Mouse (Mus musculus) liver, postnatal 0 days (tissue): ENCODE measurements around the gene Prkca. TPM values are rescaled to one million over a fixed set of nuclear protein-coding genes. Genes with fewer than 3 reads are reported as not detected.

ENCODE experiments used
- ATAC-seq: fragments of 200-750 bp; cut with Nextera tagmentation; 2 replicates; pipeline ENCODE4 v1.8.0; 2017; ENCODE audit warnings: mild to moderate bottlenecking, moderate library complexity
- DNase-seq: peaks from one replicate; pipeline ENCODE4 v3.0.0-alpha.2; 2016
- H3K27ac ChIP-seq: fragments of 300-500 bp; sonication (generic); 2 replicates; pipeline ENCODE4 v1.5.1; 2014; ENCODE audit warnings: antibody characterized with exemption, moderate library complexity, mild to moderate bottlenecking, low read depth
- H3K27me3 ChIP-seq: fragments of 300-500 bp; sonication (generic); 2 replicates; pipeline ENCODE4 v1.6.1; 2014; ENCODE audit warnings: low read length, control low read depth, mixed read lengths; ENCODE audit not compliant: insufficient read depth
- H3K36me3 ChIP-seq: fragments of 300-500 bp; sonication (generic); replicated peaks from 2 replicates; pipeline ENCODE4 v1.6.1; 2014; ENCODE audit warnings: mild to moderate bottlenecking, control low read depth, low read length, moderate library complexity, mixed read lengths; ENCODE audit not compliant: insufficient read depth
- H3K4me1 ChIP-seq: fragments of 300-500 bp; sonication (generic); 2 replicates; pipeline ENCODE4 v1.6.1; 2014; ENCODE audit warnings: antibody characterized with exemption, mild to moderate bottlenecking, control low read depth; ENCODE audit not compliant: insufficient read depth
- H3K4me2 ChIP-seq: fragments of 300-500 bp; sonication (generic); 2 replicates; pipeline ENCODE4 v1.6.1; 2014; ENCODE audit warnings: low read depth, mild to moderate bottlenecking, low read length, moderate library complexity, mixed read lengths
- H3K4me3 ChIP-seq: fragments of 300-500 bp; sonication (generic); 2 replicates; pipeline ENCODE4 v1.5.1; 2014; ENCODE audit warnings: low read depth, low read length
- H3K9ac ChIP-seq: fragments of 300-500 bp; sonication (generic); replicated peaks from 2 replicates; pipeline ENCODE4 v1.6.1; 2014; ENCODE audit warnings: mild to moderate bottlenecking, moderate library complexity
- H3K9me3 ChIP-seq: fragments of 300-500 bp; sonication (generic); 2 replicates; pipeline ENCODE4 v1.6.1; 2016; ENCODE audit warnings: mild to moderate bottlenecking, control low read depth, low read length, mixed read lengths
- CTCF ChIP-seq: sonication (generic); IDR thresholded peaks from 2 replicates; pipeline ENCODE4 v1.5.1; 2016; ENCODE audit warnings: antibody characterized with exemption, low read depth
- EP300 ChIP-seq: IDR thresholded peaks from 2 replicates; pipeline ENCODE4 v1.6.1; 2016; ENCODE audit warnings: antibody characterized with exemption, low read depth, mild to moderate bottlenecking
- WGBS: fragments of 180-500 bp; shearing (Covaris S2); extraction: QIAGEN DNeasy Blood & Tissue Kit; methylation state at CpG from one replicate; pipeline ENCODE4 v1.1.7; 2014; ENCODE audit not compliant: insufficient replicate concordance; 5-methylcytosine and 5-hydroxymethylcytosine counted together
- polyA plus RNA-seq: library from polyadenylated mRNA; unstranded; fragments of >200 nt; fragmentation: Nextera tagmentation; extraction: Ambion mirVana; gene quantifications from 2 replicates; pipeline ENCODE4 v1.2.1, GENCODE M21; 2015

The Prkca gene
- polyA plus RNA-seq, 1 experiment from 2014 or later: 3.0 TPM

DNA sequence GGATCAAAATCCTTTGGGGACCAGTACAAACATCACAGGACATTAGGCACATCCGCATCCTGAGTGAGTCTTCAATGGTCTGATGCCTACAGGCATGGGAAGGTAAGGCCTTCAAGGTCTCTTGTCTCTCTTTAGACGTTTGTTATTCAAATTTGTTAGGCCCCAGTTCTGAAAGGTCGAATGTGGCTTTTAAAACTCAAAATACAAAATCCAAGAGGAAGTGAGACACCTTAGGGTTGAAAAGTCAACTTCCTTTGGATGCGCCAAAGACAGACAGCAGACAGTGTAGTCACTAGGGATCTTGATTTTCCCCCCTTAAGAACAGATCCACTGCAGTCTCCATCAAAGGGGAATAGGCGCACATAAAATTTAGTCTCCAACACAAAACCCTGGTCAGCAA lies 187.6 kb downstream of the Prkca start:
- Histone ChIP-seq H3K4me1 (no peaks in the 10 kb centered on the region), H3K9ac (no peak overlapping the region), H3K4me3 (no peak overlapping the region), H3K27ac (no peak overlapping the region), H3K27me3 (no peaks in the 10 kb centered on the region), H3K4me2 (no peak overlapping the region), H3K36me3 (no peaks in the 10 kb centered on the region), H3K9me3 (peaks cover 2% of the 10 kb centered on the region; the same call in 1 of the 2 replicates)
- no peak for DNase-seq
- WGBS: 73% methylated on average over 5 of the region's 5 CpGs
- no peak for ATAC-seq
- TF ChIP-seq CTCF: no peak
- no peak for TF ChIP-seq EP300

DNA sequence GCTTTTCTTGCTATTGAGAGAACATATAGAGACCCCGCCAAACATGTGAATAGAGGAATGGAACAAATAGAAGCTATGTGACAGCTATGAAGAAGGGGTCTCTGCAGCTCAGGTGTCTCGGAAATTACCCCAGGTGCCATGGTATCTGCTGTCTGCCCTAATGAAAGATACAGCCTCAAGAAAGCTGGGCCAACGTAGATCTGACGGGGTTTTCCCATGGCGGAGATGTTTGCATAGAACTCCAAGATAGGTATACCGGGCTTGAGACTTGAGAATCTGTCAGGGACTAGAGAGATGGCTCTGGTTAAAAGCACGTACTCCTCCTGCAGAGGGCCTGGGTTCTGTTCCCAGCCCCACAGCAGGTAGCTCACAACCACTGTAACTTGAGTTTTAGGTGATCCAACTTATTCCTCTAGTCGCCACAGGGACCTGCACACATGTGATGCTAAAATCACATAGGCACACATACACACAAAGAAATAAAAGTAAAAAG lies 188.6 kb downstream of the Prkca start:
- H3K27ac ChIP-seq: no peak overlapping the region
- ATAC-seq (no peak), DNase-seq (no peak)
- H3K36me3 ChIP-seq: no peaks in the 10 kb centered on the region
- TF ChIP-seq EP300 (no peak), CTCF (no peak)
- H3K4me1 ChIP-seq: no peaks in the 10 kb centered on the region
- H3K9me3 ChIP-seq: peaks cover 2% of the 10 kb centered on the region; the same call in 1 of the 2 replicates
- H3K4me2 ChIP-seq: no peak overlapping the region
- 86% methylated on average over 8 of the region's 8 CpGs for WGBS
- no peaks in the 10 kb centered on the region for H3K27me3 ChIP-seq
- no peak overlapping the region for H3K9ac ChIP-seq
- no peak overlapping the region for H3K4me3 ChIP-seq

DNA sequence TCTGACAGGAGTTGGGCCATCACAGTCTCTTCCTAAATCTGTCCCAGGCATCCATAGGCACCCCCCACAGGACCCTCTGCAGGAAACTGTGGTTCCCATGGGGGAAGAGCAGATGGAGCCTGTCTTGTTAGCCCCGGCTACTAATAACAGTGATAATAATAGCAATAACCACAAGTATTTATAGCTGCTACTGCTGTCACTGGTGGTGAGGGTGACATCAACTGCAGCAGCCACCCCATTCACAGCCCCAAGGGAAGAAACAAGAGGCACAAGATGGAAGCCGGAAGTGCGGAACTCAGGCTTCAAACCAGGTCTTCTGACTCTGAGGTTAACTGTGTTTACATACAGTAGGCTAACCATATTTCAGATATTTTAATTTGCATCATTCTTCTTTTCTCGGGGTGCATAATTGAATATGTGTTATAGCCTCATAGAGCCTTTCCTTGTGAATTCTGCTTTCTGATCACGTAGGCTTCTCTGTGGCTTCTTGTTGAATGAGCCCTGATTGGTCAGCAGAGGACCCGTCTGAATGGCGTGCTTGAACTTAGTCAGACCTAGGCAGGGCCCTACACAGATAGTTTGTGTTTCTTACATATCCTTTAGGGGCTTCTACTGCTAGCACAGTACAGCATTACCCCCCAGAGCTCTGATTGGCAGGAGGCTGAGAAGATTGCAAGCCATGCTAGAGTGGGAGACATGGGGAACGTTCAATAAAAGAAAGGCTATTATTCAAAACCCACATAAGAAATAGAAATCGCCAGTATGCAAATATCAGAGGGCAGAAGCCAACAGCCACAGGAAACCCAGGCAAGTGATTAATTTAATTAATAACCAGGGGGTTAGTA lies 189.5 kb downstream of the Prkca start:
- Histone ChIP-seq H3K27me3 (no peaks in the 10 kb centered on the region), H3K36me3 (no peaks in the 10 kb centered on the region), H3K27ac (no peak overlapping the region), H3K4me1 (0 out of 2 replicates have a peak, but pooled peaks cover 2% of the 10 kb centered on the region), H3K9ac (no peak overlapping the region), H3K4me2 (no peak overlapping the region), H3K4me3 (no peak overlapping the region), H3K9me3 (no peaks in the 10 kb centered on the region)
- DNase-seq: no peak
- ATAC-seq: no peak
- WGBS: 67% methylated on average over 9 of the region's 9 CpGs
- TF ChIP-seq CTCF: no peak
- TF ChIP-seq EP300: no peak

DNA sequence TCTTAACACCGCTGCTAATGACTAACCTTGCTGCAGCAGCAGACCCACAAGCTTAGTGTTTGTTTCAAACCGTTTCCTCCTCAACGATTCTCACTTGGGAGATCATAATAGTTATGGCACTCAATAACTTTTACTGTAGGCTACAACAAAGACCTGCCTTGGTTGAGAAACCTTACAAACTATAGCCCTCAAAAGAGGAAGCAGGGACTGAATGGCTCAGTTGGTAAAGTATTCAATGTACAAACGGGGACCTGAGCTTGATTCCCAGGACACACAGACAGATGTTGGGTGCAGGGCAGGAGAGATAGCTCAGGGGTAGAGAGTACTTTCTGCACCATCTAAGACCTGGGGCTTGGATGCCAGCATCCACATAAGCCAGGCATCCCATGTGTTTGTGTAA lies 191.1 kb downstream of the Prkca start:
- 47% methylated on average over 4 of the region's 4 CpGs for WGBS
- DNase-seq: no peak
- Histone ChIP-seq H3K27me3 (no peaks in the 10 kb centered on the region), H3K36me3 (no peaks in the 10 kb centered on the region), H3K9me3 (no peaks in the 10 kb centered on the region), H3K4me2 (no peak overlapping the region), H3K4me3 (no peak overlapping the region), H3K9ac (no peak overlapping the region), H3K27ac (no peak overlapping the region), H3K4me1 (0 out of 2 replicates have a peak, but pooled peaks cover 4% of the 10 kb centered on the region)
- TF ChIP-seq CTCF: no peak
- no peak for TF ChIP-seq EP300
- no peak for ATAC-seq

DNA sequence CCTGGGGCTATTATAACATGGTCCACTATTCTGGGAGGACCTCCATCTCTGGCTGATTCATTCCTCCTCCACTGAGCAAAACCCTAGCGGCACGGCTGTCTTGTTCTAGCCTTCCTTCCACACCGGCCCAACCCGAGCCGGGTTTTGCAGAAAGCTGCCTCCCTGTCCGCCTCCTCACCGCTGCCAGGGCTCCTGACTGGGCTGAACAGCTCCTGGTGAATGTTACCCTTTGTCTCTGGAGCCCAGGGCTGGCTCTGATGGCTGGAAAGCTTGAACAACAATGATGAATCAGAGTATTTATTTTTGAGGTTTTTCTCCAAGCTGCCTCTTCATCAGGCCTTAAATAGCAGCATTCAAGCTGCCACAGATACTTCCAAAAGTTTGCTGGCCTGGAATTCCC lies 193.3 kb downstream of the Prkca start:
- Histone ChIP-seq H3K27me3 (no peaks in the 10 kb centered on the region), H3K36me3 (no peaks in the 10 kb centered on the region), H3K4me2 (no peak overlapping the region), H3K4me1 (peaks cover 11% of the 10 kb centered on the region; the same call in 1 of the 2 replicates), H3K9me3 (no peaks in the 10 kb centered on the region), H3K27ac (no peak overlapping the region), H3K4me3 (no peak overlapping the region), H3K9ac (no peak overlapping the region)
- ATAC-seq: no peak
- DNase-seq: no peak
- TF ChIP-seq CTCF (no peak), EP300 (no peak)
- 67% methylated on average over 7 of the region's 7 CpGs for WGBS

GRCm38 (mm10) chr11:108149187-108149586 lies 194.5 kb downstream of the Prkca start:
- no peak for DNase-seq
- peaks cover 11% of the 10 kb centered on the region; the same call in 1 of the 2 replicates for H3K4me1 ChIP-seq
- no peaks in the 10 kb centered on the region for H3K36me3 ChIP-seq
- 22% methylated on average over 9 of the region's 9 CpGs for WGBS
- no peaks in the 10 kb centered on the region for H3K9me3 ChIP-seq
- no peak for ATAC-seq
- no peak overlapping the region for H3K4me2 ChIP-seq
- TF ChIP-seq EP300 (no peak), CTCF (no peak)
- H3K4me3 ChIP-seq: no peak overlapping the region
- H3K27me3 ChIP-seq: no peaks in the 10 kb centered on the region
- H3K9ac ChIP-seq: no peak overlapping the region
- H3K27ac ChIP-seq: no peak overlapping the region
